Mouse (Mus musculus) neural tube, embryonic 14.5 days (tissue): Measurements from ENCODE around the gene Gtf2ird1. TPM values are rescaled to one million over a fixed set of nuclear protein-coding genes. Genes with fewer than 3 reads are reported as not detected.

Experiments used
- ATAC-seq: fragments of 200-750 bp; cut with Nextera tagmentation; 2 replicates; pipeline ENCODE4 v1.8.0; 2017; ENCODE audit warnings: low read depth, mild to moderate bottlenecking, moderate TSS enrichment, moderate library complexity
- H3K27ac ChIP-seq: fragments of 300-500 bp; sonication (generic); 2 replicates; pipeline ENCODE4 v1.5.1; 2014; ENCODE audit warnings: low read depth, mild to moderate bottlenecking, control low read depth, low read length, moderate library complexity, mixed read lengths
- H3K27me3 ChIP-seq: fragments of 300-500 bp; sonication (generic); 2 replicates; pipeline ENCODE4 v1.6.1; 2014; ENCODE audit warnings: low read length; ENCODE audit not compliant: control insufficient read depth, insufficient read depth
- H3K36me3 ChIP-seq: fragments of 300-500 bp; sonication (generic); 2 replicates; pipeline ENCODE4 v1.6.1; 2014; ENCODE audit warnings: low read length, mixed read lengths; ENCODE audit not compliant: control insufficient read depth, insufficient read depth
- H3K4me1 ChIP-seq: fragments of 300-500 bp; sonication (generic); 2 replicates; pipeline ENCODE4 v1.6.1; 2014; ENCODE audit warnings: low read length; ENCODE audit not compliant: control insufficient read depth, insufficient read depth
- H3K4me2 ChIP-seq: fragments of 300-500 bp; sonication (generic); 2 replicates; pipeline ENCODE4 v1.6.1; 2014; ENCODE audit warnings: mild to moderate bottlenecking, low read depth, low read length, control low read depth
- H3K4me3 ChIP-seq: fragments of 300-500 bp; sonication (generic); 2 replicates; pipeline ENCODE4 v1.5.1; 2014; ENCODE audit warnings: low read depth, low read length, control low read depth, mixed read lengths
- H3K9ac ChIP-seq: fragments of 300-500 bp; sonication (generic); replicated peaks from 2 replicates; pipeline ENCODE4 v1.6.1; 2014; ENCODE audit warnings: low read depth, mild to moderate bottlenecking, control low read depth, low read length, mixed read lengths
- H3K9me3 ChIP-seq: fragments of 300-500 bp; sonication (generic); 2 replicates; pipeline ENCODE4 v1.6.1; 2016; ENCODE audit warnings: low read length; ENCODE audit not compliant: control insufficient read depth
- WGBS: fragments of 180-500 bp; shearing (Covaris S2); extraction: QIAGEN DNeasy Blood & Tissue Kit; methylation state at CpG from one replicate; pipeline ENCODE4 v1.1.7; 2014; 5-methylcytosine and 5-hydroxymethylcytosine counted together
- polyA plus RNA-seq: library from polyadenylated mRNA; unstranded; fragments of >200 nt; fragmentation: Nextera tagmentation; extraction: Ambion mirVana; gene quantifications from 2 replicates; pipeline ENCODE4 v1.2.1, GENCODE M21; 2014

Gene Gtf2ird1
- polyA plus RNA-seq, 1 experiment from 2014 or later = 60.3 TPM

DNA sequence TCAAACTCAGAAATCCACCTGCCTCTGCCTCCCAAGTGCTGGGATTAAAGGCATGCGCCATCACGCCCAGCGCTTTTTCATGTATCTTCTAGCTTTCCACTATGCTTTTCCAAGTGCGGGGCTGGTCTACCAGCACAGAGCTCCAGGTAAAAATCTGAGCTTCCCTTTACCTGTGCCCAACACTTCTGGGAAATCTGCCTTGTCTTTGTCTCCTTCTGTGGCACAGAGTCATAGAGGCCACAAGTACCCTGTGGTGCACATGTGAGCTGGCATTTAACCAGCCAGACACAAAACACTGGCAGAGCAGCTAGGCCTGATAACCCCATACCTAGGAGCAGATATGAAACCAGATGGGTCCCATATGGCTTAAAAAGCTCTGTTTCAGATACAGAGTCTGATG is 36.4 kb upstream of the Gtf2ird1 start:
- H3K27ac ChIP-seq = no peak overlapping the region
- no peak overlapping the region for H3K9ac ChIP-seq
- H3K36me3 ChIP-seq = peaks cover 58% of the 10 kb centered on the region
- no peaks in the 10 kb centered on the region for H3K9me3 ChIP-seq
- H3K4me3 ChIP-seq = no peak overlapping the region
- WGBS = 100% methylated on average over 4 of the region's 4 CpGs
- 0 out of 2 replicates have a peak, but pooled peaks cover under 1% of the 10 kb centered on the region for H3K4me1 ChIP-seq
- ATAC-seq = no peak
- H3K27me3 ChIP-seq = no peaks in the 10 kb centered on the region
- H3K4me2 ChIP-seq = no peak overlapping the region

DNA sequence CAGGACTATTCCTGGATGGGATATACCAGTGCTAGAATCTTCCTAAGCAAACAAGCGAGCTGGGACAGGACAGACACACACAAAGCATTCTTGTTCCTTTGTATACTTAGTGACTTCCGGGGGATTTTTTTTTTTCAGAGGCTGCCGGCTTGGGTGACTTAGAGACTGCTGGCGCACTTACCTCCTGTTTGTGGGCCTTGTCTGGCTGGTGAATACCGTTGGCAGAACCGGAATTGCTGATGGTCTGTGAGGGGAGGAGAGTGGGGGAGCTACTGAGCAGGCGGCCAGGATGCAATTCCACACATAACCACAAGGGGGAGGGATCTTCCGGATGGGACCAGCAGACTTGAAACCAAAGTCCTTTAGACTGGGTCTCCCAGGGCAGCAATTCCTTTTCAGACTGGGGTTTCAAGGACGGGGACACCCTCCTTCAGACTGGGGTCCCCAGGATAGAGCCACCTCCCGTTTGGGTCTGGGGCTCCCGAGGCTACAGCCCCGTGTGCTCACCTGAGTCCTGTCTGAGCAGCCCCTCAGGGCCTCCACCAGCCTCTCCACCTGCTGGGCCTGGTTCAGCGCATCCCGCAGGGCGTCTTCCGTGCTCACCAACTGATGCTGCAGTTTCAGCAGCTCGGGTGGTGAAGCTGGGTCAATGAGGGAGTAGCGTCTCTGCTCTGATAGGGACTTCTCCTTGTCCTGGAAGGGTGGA is 35.3 kb upstream of the Gtf2ird1 start:
- WGBS = 26% methylated on average over 18 of the region's 18 CpGs
- no peaks in the 10 kb centered on the region for H3K27me3 ChIP-seq
- peaks cover 54% of the 10 kb centered on the region for H3K36me3 ChIP-seq
- 0 out of 2 replicates have a peak, but pooled peaks cover 2% of the 10 kb centered on the region for H3K4me1 ChIP-seq
- no peak overlapping the region for H3K4me2 ChIP-seq
- H3K9me3 ChIP-seq = no peaks in the 10 kb centered on the region
- no peak overlapping the region for H3K4me3 ChIP-seq
- H3K27ac ChIP-seq = peak overlapping the region; percentile 22; the same call in 1 of the 2 replicates
- no peak for ATAC-seq
- no peak overlapping the region for H3K9ac ChIP-seq

DNA sequence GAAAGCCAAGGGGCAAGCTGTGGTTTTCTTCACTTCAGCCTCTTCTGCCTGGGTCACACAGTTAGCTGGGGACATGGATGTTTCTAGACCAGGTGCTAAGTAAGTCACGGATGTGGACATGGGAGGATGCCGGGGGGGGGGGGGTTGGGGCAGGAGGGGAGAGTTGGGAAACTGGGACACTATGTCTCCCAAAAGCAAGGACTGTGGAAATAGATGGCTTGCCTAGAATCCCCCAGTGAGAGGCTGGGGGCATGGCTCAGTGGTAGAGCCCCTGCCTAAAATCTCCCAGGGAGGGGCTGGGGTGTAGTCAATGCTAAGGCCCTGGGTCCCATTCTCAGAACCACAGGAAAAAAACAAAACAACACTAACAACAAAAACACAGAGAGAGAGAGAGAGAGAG is 34.7 kb upstream of the Gtf2ird1 start:
- H3K27me3 ChIP-seq = no peaks in the 10 kb centered on the region
- H3K36me3 ChIP-seq = peaks cover 48% of the 10 kb centered on the region
- 0 out of 2 replicates have a peak, but pooled peaks cover 2% of the 10 kb centered on the region for H3K4me1 ChIP-seq
- H3K4me3 ChIP-seq = no peak overlapping the region
- H3K9me3 ChIP-seq = no peaks in the 10 kb centered on the region
- H3K4me2 ChIP-seq = no peak overlapping the region
- no peak overlapping the region for H3K27ac ChIP-seq
- ATAC-seq = no peak
- WGBS = 95% methylated on average over 2 of the region's 2 CpGs
- H3K9ac ChIP-seq = no peak overlapping the region

DNA sequence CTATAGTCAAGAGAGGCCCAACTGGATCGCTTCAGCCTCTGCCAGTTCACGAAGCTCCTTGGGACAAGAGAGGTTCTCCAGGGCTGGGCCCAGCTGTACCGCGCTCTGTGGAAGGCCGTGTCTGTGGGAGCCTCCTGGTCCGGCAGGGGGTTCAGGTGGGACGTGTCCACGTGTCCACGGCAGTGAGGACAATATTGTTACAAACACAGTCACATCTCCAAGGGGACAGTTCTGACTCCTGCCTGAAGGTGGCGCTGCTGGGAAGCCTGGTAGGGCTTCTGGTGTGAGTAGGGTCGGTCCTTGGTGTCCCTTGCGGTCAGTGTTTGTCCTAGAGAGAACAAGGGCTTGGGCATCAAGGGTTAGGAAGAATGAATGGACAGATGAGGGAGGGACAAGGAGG is 33.9 kb upstream of the Gtf2ird1 start:
- Histone ChIP-seq H3K4me2 (no peak overlapping the region), H3K36me3 (peaks cover 40% of the 10 kb centered on the region), H3K4me1 (0 out of 2 replicates have a peak, but pooled peaks cover 2% of the 10 kb centered on the region), H3K27me3 (no peaks in the 10 kb centered on the region), H3K9me3 (no peaks in the 10 kb centered on the region), H3K27ac (no peak overlapping the region), H3K9ac (no peak overlapping the region), H3K4me3 (no peak overlapping the region)
- ATAC-seq = no peak
- 90% methylated on average over 12 of the region's 12 CpGs for WGBS

DNA sequence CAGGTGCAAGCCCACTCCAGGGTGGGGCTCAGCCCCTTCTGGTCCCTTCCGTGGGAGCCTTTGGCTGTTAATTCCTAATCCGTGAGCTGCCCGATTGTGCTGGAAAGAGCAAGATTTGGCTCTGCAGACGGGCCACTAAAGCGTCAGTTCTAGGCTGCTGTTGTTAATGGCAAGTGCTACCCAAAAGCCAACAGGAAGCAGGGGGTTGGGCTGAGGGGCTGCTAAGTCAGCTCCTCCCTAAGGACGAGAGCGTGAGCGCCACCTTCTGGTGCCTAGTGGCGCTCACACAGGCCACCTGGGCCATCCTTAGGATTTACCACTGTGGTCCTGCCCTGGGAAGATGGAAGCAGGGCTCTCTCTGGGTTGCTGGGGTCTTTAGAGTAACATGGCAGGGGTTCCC is 33.1 kb upstream of the Gtf2ird1 start:
- Histone ChIP-seq H3K4me2 (no peak overlapping the region), H3K27me3 (no peaks in the 10 kb centered on the region), H3K9ac (no peak overlapping the region), H3K27ac (no peak overlapping the region), H3K9me3 (no peaks in the 10 kb centered on the region), H3K4me3 (no peak overlapping the region), H3K4me1 (0 out of 2 replicates have a peak, but pooled peaks cover 2% of the 10 kb centered on the region), H3K36me3 (peaks cover 36% of the 10 kb centered on the region)
- WGBS = 35% methylated on average over 9 of the region's 9 CpGs
- ATAC-seq = no peak

DNA sequence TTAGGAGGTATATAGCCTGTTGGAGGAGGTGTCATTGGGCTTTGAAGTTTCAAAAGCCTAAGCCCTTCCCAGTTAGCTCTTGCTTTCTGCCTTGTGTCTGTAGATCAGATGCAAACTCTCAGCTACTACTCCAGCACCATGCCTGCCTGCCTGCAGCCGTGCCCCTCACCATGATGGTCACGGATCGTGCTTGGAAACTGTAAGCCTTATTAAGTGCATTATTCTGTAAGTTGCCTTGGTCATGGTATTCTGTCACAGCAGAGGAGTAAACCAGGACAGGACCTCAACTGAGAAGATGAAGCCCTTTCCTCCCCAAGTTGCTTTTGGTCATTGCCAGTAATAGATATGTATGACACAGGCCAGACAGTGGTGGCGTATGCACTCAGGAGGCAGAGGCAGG is 32.1 kb upstream of the Gtf2ird1 start:
- Histone ChIP-seq H3K4me1 (0 out of 2 replicates have a peak, but pooled peaks cover 2% of the 10 kb centered on the region), H3K4me3 (no peak overlapping the region), H3K9ac (no peak overlapping the region), H3K36me3 (peaks cover 30% of the 10 kb centered on the region), H3K4me2 (no peak overlapping the region), H3K27ac (no peak overlapping the region), H3K9me3 (no peaks in the 10 kb centered on the region), H3K27me3 (no peaks in the 10 kb centered on the region)
- ATAC-seq = no peak
- 87% methylated on average over 4 of the region's 4 CpGs for WGBS

DNA sequence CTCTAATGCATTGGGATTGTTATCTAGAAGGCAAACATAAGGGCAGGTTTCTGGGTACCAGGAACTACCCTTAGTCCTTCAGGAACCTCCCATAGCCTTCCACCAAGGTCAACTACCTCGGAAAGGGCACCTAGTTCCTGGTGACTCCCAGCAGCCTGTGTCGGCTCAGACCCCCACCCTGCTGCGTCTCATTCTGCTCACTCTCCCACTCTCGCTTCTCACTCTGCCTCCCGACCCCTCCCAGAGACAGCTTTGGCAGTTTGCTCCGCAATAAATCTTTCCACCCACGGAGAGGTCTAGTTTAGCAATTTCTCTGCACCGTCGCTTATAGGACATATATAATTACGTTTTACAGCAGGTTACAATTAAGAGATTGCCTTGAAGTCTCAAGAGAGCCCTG is 31.5 kb upstream of the Gtf2ird1 start:
- Histone ChIP-seq H3K27me3 (no peaks in the 10 kb centered on the region), H3K9ac (no peak overlapping the region), H3K27ac (no peak overlapping the region), H3K4me3 (no peak overlapping the region), H3K36me3 (peaks cover 28% of the 10 kb centered on the region), H3K4me1 (0 out of 2 replicates have a peak, but pooled peaks cover 2% of the 10 kb centered on the region), H3K4me2 (no peak overlapping the region), H3K9me3 (no peaks in the 10 kb centered on the region)
- 30% methylated on average over 10 of the region's 10 CpGs for WGBS
- no peak for ATAC-seq

DNA sequence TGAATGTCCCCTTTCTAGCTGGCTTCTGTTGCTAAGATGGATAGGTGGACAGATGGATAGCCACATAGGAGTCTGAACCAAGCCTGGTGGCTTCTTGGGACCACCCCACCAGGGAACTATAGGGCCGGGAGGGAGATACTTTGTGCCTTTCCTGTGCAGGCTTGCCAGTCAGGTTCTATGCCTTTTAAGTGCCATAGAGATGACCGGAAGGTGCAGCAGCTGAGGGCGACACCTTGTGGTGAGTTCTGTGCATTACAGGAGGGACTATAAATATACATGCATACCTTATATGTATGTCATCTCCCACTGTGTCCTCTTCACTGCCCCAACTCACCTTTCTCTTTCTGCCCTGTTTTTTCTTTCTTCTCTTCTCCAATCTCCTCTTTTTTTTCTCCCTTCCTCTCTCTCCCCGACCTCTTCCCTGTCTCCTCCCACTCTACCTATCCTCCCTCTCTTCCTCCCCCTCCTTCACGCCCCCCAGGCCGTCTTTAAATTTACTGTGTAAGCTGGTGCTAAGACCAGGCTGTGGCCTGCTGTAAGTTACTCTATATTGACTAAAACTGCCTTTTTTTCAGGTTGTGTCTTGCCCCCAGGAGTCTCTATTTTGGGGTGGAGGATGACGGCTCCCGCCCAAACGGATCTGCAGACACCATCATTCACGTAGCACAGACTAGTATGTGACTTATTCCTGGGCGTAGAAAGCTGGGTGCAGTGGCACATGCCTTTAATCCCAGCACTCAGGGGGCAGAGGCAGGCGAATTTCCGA is 29.6 kb upstream of the Gtf2ird1 start:
- peak; percentile 56 for ATAC-seq
- 0 out of 2 replicates have a peak, but pooled peaks cover 2% of the 10 kb centered on the region for H3K4me1 ChIP-seq
- H3K27ac ChIP-seq = no peak overlapping the region
- no peak overlapping the region for H3K4me3 ChIP-seq
- H3K27me3 ChIP-seq = no peaks in the 10 kb centered on the region
- H3K9ac ChIP-seq = no peak overlapping the region
- peaks cover 18% of the 10 kb centered on the region for H3K36me3 ChIP-seq
- WGBS = 61% methylated on average over 13 of the region's 13 CpGs
- no peaks in the 10 kb centered on the region for H3K9me3 ChIP-seq
- no peak overlapping the region for H3K4me2 ChIP-seq

DNA sequence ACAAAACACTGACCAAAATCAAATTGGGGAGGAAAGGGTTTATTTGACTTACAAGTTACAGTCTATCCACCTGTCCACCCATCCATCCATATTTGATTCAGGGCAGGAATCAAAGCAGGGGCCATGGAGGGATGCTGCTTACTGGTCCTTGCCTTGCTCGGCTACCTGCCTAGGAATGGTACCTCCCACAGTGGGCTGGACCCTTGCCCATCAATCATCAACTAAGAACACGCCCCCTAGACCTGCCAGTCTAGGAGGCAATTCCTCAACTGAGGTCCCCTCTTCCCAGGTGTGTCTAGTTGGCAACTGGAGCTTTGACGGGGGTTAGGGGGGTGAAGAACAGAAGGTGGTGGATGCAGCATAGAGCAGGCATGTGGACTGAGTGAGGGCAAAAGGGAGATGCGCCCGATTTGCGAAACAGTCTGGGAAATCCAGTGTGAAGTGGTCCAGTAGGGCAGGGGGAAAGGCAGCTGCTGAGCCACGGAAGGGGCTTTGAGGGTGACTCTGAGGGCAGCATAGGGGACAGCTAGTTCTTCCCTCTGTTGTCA is 28.7 kb upstream of the Gtf2ird1 start:
- Histone ChIP-seq H3K36me3 (peaks cover 9% of the 10 kb centered on the region), H3K4me1 (0 out of 2 replicates have a peak, but pooled peaks cover 2% of the 10 kb centered on the region), H3K27me3 (no peaks in the 10 kb centered on the region), H3K9ac (no peak overlapping the region), H3K9me3 (no peaks in the 10 kb centered on the region), H3K4me3 (no peak overlapping the region), H3K4me2 (no peak overlapping the region), H3K27ac (no peak overlapping the region)
- WGBS = 86% methylated on average over 7 of the region's 7 CpGs
- ATAC-seq = no peak
